In the genomic region with DNA sequence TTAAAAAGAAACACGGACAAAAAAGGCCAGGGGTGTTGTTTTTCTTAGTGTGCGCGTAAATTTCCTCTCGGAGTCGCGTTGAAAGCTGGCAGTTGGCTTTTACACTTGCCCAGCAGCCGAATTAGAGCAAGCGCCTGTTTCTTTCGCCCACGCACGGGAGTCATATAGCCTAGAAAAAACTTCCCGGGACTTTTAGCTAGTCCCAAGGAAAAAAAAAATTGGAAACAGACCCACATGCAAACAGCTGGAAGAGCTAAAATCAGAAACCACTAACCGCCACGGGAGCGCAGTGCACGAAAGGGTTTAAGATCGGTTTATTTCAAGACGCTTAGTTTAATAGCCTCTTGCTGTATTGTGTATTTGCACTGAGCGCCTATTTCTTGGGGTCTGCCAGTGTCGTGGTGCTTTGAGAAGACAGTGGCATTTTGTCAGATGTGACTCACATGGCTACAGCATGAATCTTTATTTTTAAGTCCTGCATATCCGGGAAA, we compare ENCODE assay signal across 8 mouse cellular contexts. TPM values are rescaled to one million over a fixed set of nuclear protein-coding genes. Genes with fewer than 3 reads are reported as not detected.
DNase-seq lines count a peak whose midpoint lies in the region; ATAC-seq and TF ChIP-seq lines count a peak whose summit lies in the region.

No protein-coding gene starts in this region.

- peaks cover 7% of the 10 kb centered on the region; the same call in 1 of the 2 replicates for H3K79me2 ChIP-seq in MEL (ENCODE audit: control insufficient read depth, insufficient read depth, low read length, poor library complexity)

- peaks cover 5 to 9% of the 10 kb centered on the region in 2 experiments; a peak in 3 of 4 replicates for H3K4me1 ChIP-seq in MEL (ENCODE audit: control insufficient read depth in 1 of 2, insufficient read depth in 2 of 2, low read length in 2 of 2)
- H3K4me1 ChIP-seq in midbrain, embryonic 10.5 days = peaks cover 37% of the 10 kb centered on the region

- H3K36me3 ChIP-seq in MEL (ENCODE audit: control insufficient read depth in 1 of 2, insufficient read depth in 2 of 2, low read length in 2 of 2) = peaks cover 0 to 12% of the 10 kb centered on the region in 2 experiments; a peak in 2 of 4 replicates
- no peaks in the 10 kb centered on the region for H3K36me3 ChIP-seq in midbrain, embryonic 10.5 days

- H3K27me3 ChIP-seq in MEL (ENCODE audit: control insufficient read depth in 1 of 2, insufficient read depth in 2 of 2, low read length in 2 of 2) = no peaks in the 10 kb centered on the region
- peaks cover 82% of the 10 kb centered on the region for H3K27me3 ChIP-seq in midbrain, embryonic 10.5 days (ENCODE audit: low read depth, poor library complexity, severe bottlenecking)

- TF ChIP-seq CTCF in MEL (IDR thresholded peaks at IDR 0.05 in 2 of 3, conservative IDR thresholded peaks at IDR 0.05 in 1 of 3; ENCODE audit: control insufficient read depth in 1 of 3, insufficient read depth in 1 of 3, low read depth in 2 of 3, low read length in 3 of 3, poor library complexity in 1 of 3, severe bottlenecking in 1 of 3) = no peak

- H3K27ac ChIP-seq in MEL (ENCODE audit: control insufficient read depth, low read depth, low read length) = no peak overlapping the region
- H3K27ac ChIP-seq in midbrain, embryonic 10.5 days (replicated peaks) = no peak overlapping the region

- H3K9ac ChIP-seq in MEL (ENCODE audit: control insufficient read depth, low read depth, low read length, poor library complexity, severe bottlenecking) = peak overlapping the region; percentile 85

- TF ChIP-seq POLR2A in MEL (IDR thresholded peaks at IDR 0.05; ENCODE audit: control insufficient read depth in 1 of 2, insufficient read depth in 1 of 2, low read depth in 1 of 2, low read length in 2 of 2, poor library complexity in 1 of 2) = no peak

- no peak for TF ChIP-seq EP300 in MEL (IDR thresholded peaks at IDR 0.05; ENCODE audit: low read depth in 1 of 2, low read length in 2 of 2)

- no peaks in the 10 kb centered on the region for H3K9me3 ChIP-seq in MEL (replicated peaks; ENCODE audit: insufficient read depth, low read length)
- no peaks in the 10 kb centered on the region for H3K9me3 ChIP-seq in midbrain, embryonic 10.5 days (replicated peaks)

- DNase-seq in embryo, embryonic 10.5 days (ENCODE audit: low spot score) = peak; percentile 53
- DNase-seq in embryo, embryonic 9.5 days (ENCODE audit: extremely low spot score) = no peak
- DNase-seq in MEL (ENCODE audit: low read depth, low spot score) = peak; percentile 45
- DNase-seq in frontal cortex, adult 2 months (ENCODE audit: extremely low spot score in 1 of 2, low spot score in 1 of 2) = peak; percentile 36 to 63
- peak; percentile 37 for DNase-seq in kidney, postnatal 10 days
- DNase-seq in midbrain, embryonic 10.5 days (ENCODE audit: low spot score) = peak; percentile 29
- no peak for DNase-seq in urinary bladder, postnatal 14 days (ENCODE audit: low spot score)

- H3K4me3 ChIP-seq in MEL (ENCODE audit: control insufficient read depth in 1 of 2, insufficient read depth in 1 of 2, low read depth in 2 of 2, low read length in 2 of 2) = peak overlapping the region; percentile 88 to 96
- H3K4me3 ChIP-seq in midbrain, embryonic 10.5 days = peak overlapping the region; percentile 71

- no peak for TF ChIP-seq RAD21 in MEL (IDR thresholded peaks at IDR 0.05; ENCODE audit: low read depth, low read length)

- 11% methylated on average over 21 of the region's 21 CpGs for WGBS in midbrain, embryonic 10.5 days

- no peak for ATAC-seq in erythroid progenitor cell, adult 5-6 weeks (replicated peaks; ENCODE audit: low FRiP score, poor library complexity, severe bottlenecking)

TF ChIP-seq in MEL, 35 proteins besides CTCF, POLR2A, EP300 and RAD21:
- no peak for TF ChIP-seq RCOR1 (IDR thresholded peaks at IDR 0.05; ENCODE audit: low read depth, low read length)
- TF ChIP-seq ZNF384 (IDR thresholded peaks at IDR 0.05; ENCODE audit: low read depth, low read length) = no peak
- TF ChIP-seq TCF12 (IDR thresholded peaks at IDR 0.05; ENCODE audit: low read depth, low read length) = no peak
- TF ChIP-seq E2F4 (IDR thresholded peaks at IDR 0.05; ENCODE audit: borderline replicate concordance, low read depth, low read length) = no peak
- no peak for TF ChIP-seq GATA1 (IDR thresholded peaks at IDR 0.05; ENCODE audit: low read depth, low read length)
- TF ChIP-seq SIN3A (IDR thresholded peaks at IDR 0.05; ENCODE audit: low read length) = no peak
- no peak for TF ChIP-seq USF2 (IDR thresholded peaks at IDR 0.05; ENCODE audit: borderline replicate concordance in 1 of 2, insufficient read depth in 1 of 2, low read depth in 1 of 2, low read length in 2 of 2)
- no peak for TF ChIP-seq NRF1 (IDR thresholded peaks at IDR 0.05; ENCODE audit: insufficient read depth, low read depth, low read length, poor library complexity, severe bottlenecking)

RNA-seq across cellular contexts. Expression of a gene that starts 1.3 kb away (rescaled TPM):
- total RNA-seq in MEL (2012; rRNA removed) = 0.69 and 0.92 TPM in 2 replicates
- 1 to 10 TPM in 1 of 2 experiments, not detected in 1; 3.9 TPM for polyA plus RNA-seq in MEL (2012; ENCODE audit: insufficient read depth in 1 of 2, insufficient read length in 2 of 2, low read depth in 1 of 2, low replicate concordance in 2 of 2, missing spikeins in 1 of 2)
- 5.0 and 5.6 TPM in 2 replicates for polyA plus RNA-seq in frontal cortex, adult 2 months (2012; rRNA removed)
- polyA plus RNA-seq in midbrain, embryonic 10.5 days (2016; fragmentation: Nextera tagmentation; extraction: Ambion mirVana) = 2.2 and 2.3 TPM in 2 replicates
- 7.2 and 14.7 TPM in 2 replicates for total RNA-seq in erythroid progenitor cell, adult 5-6 weeks (2015; ENCODE audit: low replicate concordance)
- total RNA-seq in erythroid progenitor cell, adult 5-6 weeks (2017; ENCODE audit: low replicate concordance) = 6.5 and 8.2 TPM in 2 replicates

Comparison
In these comparisons a context has a peak if more than half of its experiments do, and no peak if none do; other contexts are left out.
1. DNase-seq: peak in embryo, embryonic 10.5 days (single experiment), MEL (single experiment), frontal cortex, adult 2 months (2 of 2), kidney, postnatal 10 days (single experiment) and midbrain, embryonic 10.5 days (single experiment); none in embryo, embryonic 9.5 days (single experiment) and urinary bladder, postnatal 14 days (single experiment).